Mouse (Mus musculus): ENCODE measurements around the gene Actn2. TPM values are rescaled to one million over a fixed set of nuclear protein-coding genes. Genes with fewer than 3 reads are reported as not detected.

Gene Actn2
- total RNA-seq, 1 experiment from 2014 or later = not detected

GRCm38 (mm10) chr13:12267971-12268370 is 72.6 kb downstream of the Actn2 start:
- ATAC-seq (replicated peaks; ENCODE audit: insufficient number of reproducible peaks, low FRiP score, low TSS enrichment, poor library complexity, severe bottlenecking) = no peak

DNA sequence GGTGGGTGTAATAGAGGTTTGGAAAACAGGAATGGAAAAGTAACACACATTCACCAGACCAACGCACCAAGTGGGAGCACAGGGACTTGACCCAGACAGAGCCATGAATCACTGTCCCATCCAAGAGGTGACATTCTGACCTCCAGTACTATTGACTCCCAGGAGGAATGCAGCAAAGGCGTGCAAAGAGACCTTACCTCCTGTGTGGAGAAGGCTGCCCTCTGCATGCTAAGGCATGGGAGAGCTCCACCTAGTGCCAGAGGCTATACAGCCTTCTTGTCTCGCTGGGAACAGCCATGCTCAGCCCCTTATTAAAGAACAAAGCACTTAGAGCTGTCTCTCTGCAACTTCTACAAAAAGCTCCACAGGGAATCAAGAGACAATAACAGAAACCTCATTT is 73.5 kb downstream of the Actn2 start:
- no peak for ATAC-seq (replicated peaks; ENCODE audit: insufficient number of reproducible peaks, low FRiP score, low TSS enrichment, poor library complexity, severe bottlenecking)

DNA sequence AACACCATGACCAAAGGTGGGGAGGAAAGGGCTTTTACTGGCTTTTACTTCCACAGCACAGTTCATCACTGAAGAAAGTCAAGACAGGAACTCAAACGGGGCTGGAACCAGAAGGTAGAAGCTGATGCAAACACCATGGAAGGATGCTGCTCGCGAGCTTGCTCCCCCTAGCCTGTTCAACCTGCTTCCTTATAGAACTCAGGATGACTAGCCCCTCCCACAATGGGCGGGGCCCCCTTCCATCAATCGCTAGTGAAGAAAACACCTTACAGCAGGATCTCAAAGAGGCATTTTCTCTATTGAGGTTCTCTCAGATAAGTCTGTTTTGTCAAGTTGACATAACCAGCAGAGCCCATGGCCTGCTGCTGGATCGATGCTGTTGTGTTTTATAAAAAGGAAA is 76.6 kb downstream of the Actn2 start:
- no peak for ATAC-seq (replicated peaks; ENCODE audit: insufficient number of reproducible peaks, low FRiP score, low TSS enrichment, poor library complexity, severe bottlenecking)

GRCm38 (mm10) chr13:12261505-12261904 is 79.1 kb downstream of the Actn2 start:
- ATAC-seq (replicated peaks; ENCODE audit: insufficient number of reproducible peaks, low FRiP score, low TSS enrichment, poor library complexity, severe bottlenecking) = no peak

DNA sequence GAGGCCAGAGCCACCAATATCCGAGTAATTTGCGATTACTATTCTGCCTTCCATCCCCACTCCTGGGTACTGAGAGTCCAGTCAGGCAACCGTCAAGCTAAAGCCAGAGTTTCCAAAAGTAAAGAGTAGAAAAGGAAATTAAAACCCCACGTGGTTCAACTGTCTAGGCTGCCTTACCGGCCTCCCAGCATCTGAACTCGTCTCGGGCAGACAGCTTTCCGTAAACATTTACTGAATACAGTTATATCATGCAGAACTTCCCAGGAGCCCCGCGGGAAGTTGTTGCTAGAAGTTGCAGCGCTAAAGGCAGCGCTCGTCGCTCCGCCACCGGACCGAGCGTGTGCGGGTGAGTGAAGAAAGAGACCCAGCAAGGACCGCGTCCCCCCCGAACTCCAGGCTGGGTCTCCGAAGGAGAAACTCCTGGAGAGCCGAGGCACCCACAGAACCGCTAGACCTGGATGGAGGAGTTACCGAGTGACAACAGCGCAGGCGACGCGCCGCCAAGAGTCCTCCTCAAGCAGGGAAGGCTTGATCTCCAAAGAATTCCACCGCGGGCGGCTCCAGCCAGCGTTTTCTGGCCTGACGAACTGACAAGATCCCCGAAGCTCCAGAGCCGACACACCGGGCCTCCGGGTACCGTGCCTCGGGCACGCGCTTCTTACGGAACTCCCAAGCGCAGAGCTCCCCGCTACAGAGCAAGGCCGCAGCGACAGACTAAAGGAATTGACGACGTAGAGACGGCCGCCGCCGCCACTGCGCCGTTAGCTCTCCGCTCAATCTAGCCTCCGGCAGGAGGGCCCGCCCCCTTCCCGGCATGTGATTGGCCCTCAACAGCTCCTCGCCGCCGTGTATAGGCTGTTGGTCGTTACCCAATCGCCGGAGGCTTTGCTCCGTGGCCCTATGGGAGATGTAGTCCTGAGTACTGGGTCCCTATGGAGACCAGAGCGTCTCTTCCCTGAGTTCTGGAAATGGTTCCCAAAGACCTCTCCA is 82.9 kb downstream of the Actn2 start, which contains the start of gene Mtr:
TSS of gene Mtr (minus strand) at position 723 of the 990 bp plus-strand sequence.
- peak; percentile 98 for ATAC-seq (replicated peaks; ENCODE audit: insufficient number of reproducible peaks, low FRiP score, low TSS enrichment, poor library complexity, severe bottlenecking)

- no peak for ATAC-seq (replicated peaks; ENCODE audit: insufficient number of reproducible peaks, low FRiP score, low TSS enrichment, poor library complexity, severe bottlenecking)
Observed at GRCm38 (mm10) chr13:12256871-12257390, 83.6 kb downstream of the Actn2 start.

- ATAC-seq (replicated peaks; ENCODE audit: insufficient number of reproducible peaks, low FRiP score, low TSS enrichment, poor library complexity, severe bottlenecking) = peak; percentile 33; the same call in 1 of the 2 replicates
Observed at GRCm38 (mm10) chr13:12255911-12256705, 84.5 kb downstream of the Actn2 start.

- ATAC-seq (replicated peaks; ENCODE audit: insufficient number of reproducible peaks, low FRiP score, low TSS enrichment, poor library complexity, severe bottlenecking) = no peak
Observed at GRCm38 (mm10) chr13:12250496-12250895, 90.1 kb downstream of the Actn2 start.

GRCm38 (mm10) chr13:12249195-12249898 is 91.2 kb downstream of the Actn2 start:
- no peak for ATAC-seq (replicated peaks; ENCODE audit: insufficient number of reproducible peaks, low FRiP score, low TSS enrichment, poor library complexity, severe bottlenecking)

GRCm38 (mm10) chr13:12245938-12246337 is 94.6 kb downstream of the Actn2 start:
- ATAC-seq (replicated peaks; ENCODE audit: insufficient number of reproducible peaks, low FRiP score, low TSS enrichment, poor library complexity, severe bottlenecking) = no peak

- ATAC-seq (replicated peaks; ENCODE audit: insufficient number of reproducible peaks, low FRiP score, low TSS enrichment, poor library complexity, severe bottlenecking) = no peak
Observed at GRCm38 (mm10) chr13:12243991-12244390, 96.6 kb downstream of the Actn2 start.

DNA sequence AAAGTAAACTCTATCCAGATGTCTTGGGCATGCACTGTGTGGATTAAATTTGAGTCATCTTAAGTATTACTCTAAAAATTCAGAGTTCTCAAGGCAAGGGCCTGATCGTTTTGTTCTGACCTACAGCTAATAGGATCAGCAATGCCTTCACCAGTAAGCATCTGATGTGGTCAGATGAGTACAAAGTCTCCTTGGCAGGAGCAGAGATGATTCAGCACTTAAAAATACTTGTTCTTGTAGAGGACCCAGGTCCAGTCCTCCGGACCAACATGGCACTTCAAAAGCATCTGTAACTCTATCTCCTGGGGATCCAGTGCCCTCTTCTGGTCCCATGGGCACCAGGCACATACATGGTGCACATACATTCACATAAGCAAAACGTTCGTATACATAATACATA is 108.4 kb downstream of the Actn2 start:
- ATAC-seq (replicated peaks; ENCODE audit: insufficient number of reproducible peaks, low FRiP score, low TSS enrichment, poor library complexity, severe bottlenecking) = no peak

- no peak for ATAC-seq (replicated peaks; ENCODE audit: insufficient number of reproducible peaks, low FRiP score, low TSS enrichment, poor library complexity, severe bottlenecking)
Observed at GRCm38 (mm10) chr13:12228248-12228647, 112.3 kb downstream of the Actn2 start.

GRCm38 (mm10) chr13:12227606-12228005 is 113.0 kb downstream of the Actn2 start:
- no peak for ATAC-seq (replicated peaks; ENCODE audit: insufficient number of reproducible peaks, low FRiP score, low TSS enrichment, poor library complexity, severe bottlenecking)

Other genes with a start within 250 kb of the Actn2 start
- gene Ryr2, start 233.8 kb downstream of the Actn2 start, total RNA-seq (2017) = 0.19 TPM in 1 of 3 replicates, not detected in the others
- 16.8 to 29.9 TPM (median 18.6 TPM) in 3 replicates for gene Mtr, start 82.6 kb downstream of the Actn2 start, total RNA-seq (2017)
- 42.5 to 69.4 TPM (median 42.8 TPM) in 3 replicates for gene Heatr1, start 54.3 kb upstream of the Actn2 start, total RNA-seq (2017)
- gene Lgals8, start 124.2 kb upstream of the Actn2 start, total RNA-seq (2017) = 80.7 to 119 TPM (median 108 TPM) in 3 replicates
- 0.43 to 1.3 TPM (median 1.1 TPM) in 3 replicates for gene Edaradd, start 179.7 kb upstream of the Actn2 start, total RNA-seq (2017)
- gene Ero1lb, start 225.1 kb upstream of the Actn2 start, total RNA-seq (2017) = 24.5 to 27.2 TPM (median 25.1 TPM) in 3 replicates

Measured in monocyte, adult 5-6 weeks (primary cell).